ENCODE assay signal across 9 mouse cellular contexts in genomic region chr7:120826408-120826807, GRCm38 (mm10). TPM values are rescaled to one million over a fixed set of nuclear protein-coding genes. Genes with fewer than 3 reads are reported as not detected.
DNase-seq lines count a peak whose midpoint lies in the region; TF ChIP-seq lines count a peak whose summit lies in the region.
"Had no signal": no experiment of that assay in that cellular context is flagged by ENCODE, and none has a peak within 500 bp of the region (broad histone marks: within the 10 kb centered on the region; RNA-seq: fewer than 3 reads in every experiment).

No protein-coding gene starts in this region.

- TF ChIP-seq CTCF in cerebellum, adult 2 months (IDR thresholded peaks at IDR 0.05; ENCODE audit: borderline replicate concordance, insufficient read depth, low read depth, low read length), result peak; percentile 66

- no peak overlapping the region for H3K27ac ChIP-seq in cerebellum, adult 2 months (ENCODE audit: insufficient read depth, low read length)

- 27% methylated on average over 3 of the region's 3 CpGs for WGBS in cerebellum, adult 2 months

- H3K4me3 ChIP-seq in cerebellum, adult 2 months (replicated peaks; ENCODE audit: insufficient read depth, low read depth, low read length), result no peak overlapping the region
- H3K4me3 ChIP-seq: megakaryocyte, embryonic 14.5 days had no signal

- no peaks in the 10 kb centered on the region for H3K27me3 ChIP-seq in cerebellum, adult 2 months (ENCODE audit: control insufficient read depth, insufficient read depth, low read length)

- no peak for TF ChIP-seq POLR2A in cerebellum, adult 2 months (IDR thresholded peaks at IDR 0.05; ENCODE audit: borderline replicate concordance, insufficient read depth, low read length)

- no peak for DNase-seq in cerebellum, adult 2 months
- DNase-seq in cerebellum, adult 9-10 months, result no peak
- DNase-seq in left cerebral cortex, postnatal 4 days, result peak; percentile 48
- no peak for DNase-seq in left cerebral cortex, adult 9 months (ENCODE audit: low spot score in 2 of 2)
- DNase-seq in adipocyte (ENCODE audit: low spot score), result peak; percentile 31
- peak; percentile 56 to 70 for DNase-seq in kidney, postnatal 25 days
- peak; percentile 62 for DNase-seq in retina, postnatal 1 day
- no peak for DNase-seq in T-cell, adult 2 months (ENCODE audit: low spot score)

- intact Hi-C loops in left cerebral cortex, postnatal 4 days (cut with DNase I), result no loop called here

- no peaks in the 10 kb centered on the region for H3K4me1 ChIP-seq in cerebellum, adult 2 months (ENCODE audit: control insufficient read depth, insufficient read depth, low read length)

RNA-seq across cellular contexts. Expression of gene Gm5737, which starts 14.2 kb away (rescaled TPM):
- polyA plus RNA-seq in cerebellum, adult 2 months (2012; rRNA removed), result 0.08 TPM in 1 of 2 replicates, not detected in the other
- under 1 TPM; 0.28 to 0.40 TPM for total RNA-seq in left cerebral cortex, postnatal 4 days (2021)

RNA-seq across cellular contexts. Expression of gene Eef2k, which starts 16.2 kb away (rescaled TPM):
- 32.0 and 42.3 TPM in 2 replicates for polyA plus RNA-seq in cerebellum, adult 2 months (2012; rRNA removed)
- total RNA-seq in left cerebral cortex, postnatal 4 days (2021), result 10 to 100 TPM; 74.3 to 74.6 TPM

Comparison
In these comparisons a context has a peak if more than half of its experiments do, and no peak if none do; other contexts are left out.
1. DNase-seq: peak in left cerebral cortex, postnatal 4 days (single experiment), adipocyte (single experiment), kidney, postnatal 25 days (2 of 2) and retina, postnatal 1 day (single experiment); none in cerebellum, adult 2 months (0 of 2), cerebellum, adult 9-10 months (single experiment), left cerebral cortex, adult 9 months (0 of 2) and T-cell, adult 2 months (single experiment).